Mouse (Mus musculus) ES-E14 (cell line): ENCODE data around the gene Utp18.

Experiments used
- CHD2 ChIP-seq: IDR thresholded peaks from 2 replicates; pipeline ENCODE4 v1.6.1; 2014; ENCODE audit warnings: mild to moderate bottlenecking, low read depth, low read length, inconsistent platforms
- HCFC1 ChIP-seq: IDR thresholded peaks from 2 replicates; pipeline ENCODE4 v1.6.1; 2012; ENCODE audit warnings: low read length, inconsistent platforms, borderline replicate concordance; ENCODE audit not compliant: insufficient read depth
- MAFK ChIP-seq: IDR thresholded peaks from 2 replicates; pipeline ENCODE4 v1.6.1; 2014; ENCODE audit warnings: mild to moderate bottlenecking, low read depth, low read length, inconsistent platforms; ENCODE audit not compliant: insufficient read depth
- ZC3H11A ChIP-seq: IDR thresholded peaks from 2 replicates; pipeline ENCODE4 v1.6.1; 2012; ENCODE audit warnings: low read depth, mild to moderate bottlenecking, inconsistent platforms, low read length, borderline replicate concordance
- ZNF384 ChIP-seq: IDR thresholded peaks from 2 replicates; pipeline ENCODE4 v1.6.1; 2012; ENCODE audit warnings: low read depth, low read length, inconsistent platforms

DNA sequence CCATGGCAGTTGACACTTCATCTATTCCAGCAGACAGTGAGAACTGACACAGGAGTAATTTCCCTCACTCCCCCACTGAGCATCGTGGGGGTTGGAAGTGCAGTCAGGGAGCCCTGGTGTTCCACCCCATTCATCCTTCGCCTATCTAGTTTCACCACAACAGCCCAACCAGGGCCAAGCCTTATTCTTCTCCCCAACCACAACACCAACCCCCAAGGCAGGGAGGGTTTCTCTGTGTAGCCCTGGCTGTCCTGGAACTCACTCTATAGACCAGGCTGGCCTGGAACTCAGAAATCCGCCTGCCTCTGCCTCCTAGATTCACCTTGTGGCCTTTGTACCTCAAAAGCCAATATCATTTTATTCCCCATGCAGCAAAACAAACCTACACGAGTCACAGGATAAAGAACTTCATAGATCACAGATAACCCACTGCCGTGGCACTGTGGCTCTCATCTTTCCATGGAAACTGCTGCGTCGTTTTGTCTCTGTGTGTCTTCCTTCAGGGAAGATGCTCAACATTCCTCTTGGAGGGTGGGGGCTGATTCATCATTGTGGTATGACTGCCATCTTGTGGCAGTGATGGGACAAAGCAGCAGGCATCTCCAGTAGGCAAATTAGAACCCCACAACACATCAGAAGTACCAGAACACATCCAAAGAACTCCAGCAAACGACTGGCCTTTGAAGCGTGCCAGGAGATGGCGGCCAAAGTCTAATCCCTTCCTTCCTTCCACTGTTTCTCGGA lies 73.3 kb downstream of the Utp18 start:
- TF ChIP-seq HCFC1 (no peak), CHD2 (no peak), MAFK (peak; percentile 25; the same call in 1 of the 2 replicates), ZNF384 (no peak), ZC3H11A (peak; percentile 96)
